In genomic region chr4:105549744-105550440, GRCm38 (mm10) we compare ENCODE assay signal across 14 mouse cellular contexts.
DNase-seq lines count a peak whose midpoint lies in the region; ATAC-seq and TF ChIP-seq lines count a peak whose summit lies in the region.
"Had no signal": no experiment of that assay in that cellular context is flagged by ENCODE, and none has a peak within 500 bp of the region (broad histone marks: within the 10 kb centered on the region; RNA-seq: fewer than 3 reads in every experiment).

No protein-coding gene starts in this region.

- H3K27me3 ChIP-seq in hindbrain, embryonic 10.5 days (ENCODE audit: insufficient read depth, poor library complexity, severe bottlenecking), result no peaks in the 10 kb centered on the region
- H3K27me3 ChIP-seq in hindbrain, embryonic 16.5 days (replicated peaks; ENCODE audit: control insufficient read depth, insufficient read depth, low read length), result no peaks in the 10 kb centered on the region
- no peaks in the 10 kb centered on the region for H3K27me3 ChIP-seq in embryonic facial prominence, embryonic 13.5 days
- H3K27me3 ChIP-seq: hindbrain, embryonic 13.5 days; midbrain, embryonic 13.5 days; neural tube, embryonic 12.5 days had no signal

- no peak overlapping the region for H3K27ac ChIP-seq in hindbrain, embryonic 10.5 days
- no peak overlapping the region for H3K27ac ChIP-seq in hindbrain, embryonic 16.5 days (ENCODE audit: low read depth, low read length)
- peak overlapping the region; percentile 81 for H3K27ac ChIP-seq in embryonic facial prominence, embryonic 13.5 days
- H3K27ac ChIP-seq: hindbrain, embryonic 13.5 days; midbrain, embryonic 13.5 days; neural tube, embryonic 12.5 days had no signal

- H3K36me3 ChIP-seq in hindbrain, embryonic 10.5 days, result no peaks in the 10 kb centered on the region
- H3K36me3 ChIP-seq in hindbrain, embryonic 16.5 days (ENCODE audit: control insufficient read depth, insufficient read depth, low read length), result no peaks in the 10 kb centered on the region
- no peaks in the 10 kb centered on the region for H3K36me3 ChIP-seq in embryonic facial prominence, embryonic 13.5 days
- H3K36me3 ChIP-seq: hindbrain, embryonic 13.5 days; midbrain, embryonic 13.5 days; neural tube, embryonic 12.5 days had no signal

- DNase-seq in hindbrain, embryonic 10.5 days (ENCODE audit: low spot score), result peak; percentile 38
- peak; percentile 14 for DNase-seq in brain, embryonic 14.5 days (ENCODE audit: low read depth)
- peak; percentile 45 for DNase-seq in kidney, postnatal 10 days
- DNase-seq in layer of hippocampus, postnatal 36 days, result no peak
- no peak for DNase-seq in spleen, adult 12 weeks (ENCODE audit: low spot score)
- no peak for DNase-seq in spleen, postnatal 10 days (ENCODE audit: low spot score in 2 of 2)
- DNase-seq: adrenal gland, postnatal 14 days; thymus, postnatal 14 days had no signal

- no peak overlapping the region for H3K4me3 ChIP-seq in hindbrain, embryonic 10.5 days
- H3K4me3 ChIP-seq in hindbrain, embryonic 16.5 days (ENCODE audit: low read length), result no peak overlapping the region
- no peak overlapping the region for H3K4me3 ChIP-seq in embryonic facial prominence, embryonic 13.5 days
- H3K4me3 ChIP-seq: hindbrain, embryonic 13.5 days; midbrain, embryonic 13.5 days; neural tube, embryonic 12.5 days had no signal

- no peak for TF ChIP-seq POLR2A in brain, embryonic 14.5 days (IDR thresholded peaks at IDR 0.05; ENCODE audit: borderline replicate concordance, extremely low read depth, insufficient read depth, insufficient read length, poor library complexity, severe bottlenecking)

- ATAC-seq in hindbrain, embryonic 16.5 days, result no peak
- ATAC-seq in embryonic facial prominence, embryonic 13.5 days (ENCODE audit: insufficient number of reproducible peaks, insufficient read depth, low FRiP score, low TSS enrichment, low read depth), result peak; percentile 69; the same call in 1 of the 2 replicates
- ATAC-seq: midbrain, embryonic 13.5 days had no signal

- H3K4me1 ChIP-seq in hindbrain, embryonic 10.5 days (replicated peaks), result 0 out of 2 replicates have a peak, but pooled peaks cover 9% of the 10 kb centered on the region
- no peaks in the 10 kb centered on the region for H3K4me1 ChIP-seq in hindbrain, embryonic 16.5 days (ENCODE audit: control insufficient read depth, insufficient read depth, low read depth, low read length)
- H3K4me1 ChIP-seq in embryonic facial prominence, embryonic 13.5 days, result peaks cover 17% of the 10 kb centered on the region
- H3K4me1 ChIP-seq: hindbrain, embryonic 13.5 days; midbrain, embryonic 13.5 days; neural tube, embryonic 12.5 days had no signal

- 75% methylated on average over 7 of the region's 7 CpGs for WGBS in hindbrain, embryonic 10.5 days
- WGBS in hindbrain, embryonic 16.5 days, result 82% methylated on average over 7 of the region's 7 CpGs
- WGBS in embryonic facial prominence, embryonic 13.5 days, result 34% methylated on average over 7 of the region's 7 CpGs

- no peak overlapping the region for H3K9ac ChIP-seq in hindbrain, embryonic 16.5 days (ENCODE audit: low read depth, low read length)
- H3K9ac ChIP-seq in embryonic facial prominence, embryonic 13.5 days, result no peak overlapping the region
- H3K9ac ChIP-seq: hindbrain, embryonic 13.5 days; midbrain, embryonic 13.5 days; neural tube, embryonic 12.5 days had no signal

- H3K9me3 ChIP-seq in hindbrain, embryonic 10.5 days, result 0 out of 2 replicates have a peak, but pooled peaks cover 3% of the 10 kb centered on the region
- no peaks in the 10 kb centered on the region for H3K9me3 ChIP-seq in hindbrain, embryonic 16.5 days (ENCODE audit: control insufficient read depth, low read length)
- H3K9me3 ChIP-seq in embryonic facial prominence, embryonic 13.5 days, result peaks cover 7% of the 10 kb centered on the region; the same call in 1 of the 2 replicates
- H3K9me3 ChIP-seq: hindbrain, embryonic 13.5 days; midbrain, embryonic 13.5 days; neural tube, embryonic 12.5 days had no signal

- H3K4me2 ChIP-seq in hindbrain, embryonic 16.5 days (ENCODE audit: low read length), result no peak overlapping the region
- H3K4me2 ChIP-seq in embryonic facial prominence, embryonic 13.5 days, result no peak overlapping the region
- H3K4me2 ChIP-seq: hindbrain, embryonic 13.5 days; liver, embryonic 11.5 days; midbrain, embryonic 13.5 days; neural tube, embryonic 12.5 days had no signal

- no peak for TF ChIP-seq CTCF in brain, embryonic 14.5 days (IDR thresholded peaks at IDR 0.05; ENCODE audit: borderline replicate concordance, extremely low read depth, insufficient read depth, insufficient read length)

Comparison
In these comparisons a context has a peak if more than half of its experiments do, and no peak if none do; other contexts are left out.
1. DNase-seq: peak in hindbrain, embryonic 10.5 days (single experiment), brain, embryonic 14.5 days (single experiment) and kidney, postnatal 10 days (single experiment); none in layer of hippocampus, postnatal 36 days (0 of 2), spleen, adult 12 weeks (single experiment) and spleen, postnatal 10 days (0 of 2).